Mouse (Mus musculus) ES-E14 (cell line): Measurements from ENCODE around the gene St6galnac4.

ENCODE experiments used
- ZC3H11A ChIP-seq: IDR thresholded peaks from 2 replicates; pipeline ENCODE4 v1.6.1; 2012; ENCODE audit warnings: low read depth, mild to moderate bottlenecking, inconsistent platforms, low read length, borderline replicate concordance
- ZNF384 ChIP-seq: IDR thresholded peaks from 2 replicates; pipeline ENCODE4 v1.6.1; 2012; ENCODE audit warnings: low read depth, low read length, inconsistent platforms

GRCm38 (mm10) chr2:32537941-32538340, 49.0 kb upstream of the St6galnac4 start:
- no peak for TF ChIP-seq ZNF384
- TF ChIP-seq ZC3H11A, result no peak
